Mouse (Mus musculus): Measurements from ENCODE around the gene Prkcq. TPM values are rescaled to one million over a fixed set of nuclear protein-coding genes. Genes with fewer than 3 reads are reported as not detected.
A peak's percentile ranks its signal among the peaks of the same experiment; 100 is the strongest.

Prkcq gene
- polyA plus RNA-seq, 1 experiment, result 1.1 TPM

GRCm38 (mm10) chr2:11169721-11170335 is 2.1 kb upstream of the Prkcq start:
- TF ChIP-seq POLR2A (IDR thresholded peaks at IDR 0.05; ENCODE audit: low read depth, low read length), result no peak
- no peak for TF ChIP-seq CTCF (IDR thresholded peaks at IDR 0.05; ENCODE audit: extremely low read depth, insufficient read length, insufficient replicate concordance, low read depth, low read length)
- no peaks in the 10 kb centered on the region for H3K36me3 ChIP-seq (ENCODE audit: control insufficient read depth, insufficient read depth, low read length)
- peaks cover 9% of the 10 kb centered on the region for H3K27me3 ChIP-seq (ENCODE audit: control insufficient read depth, insufficient read depth, low read length)
- no peak overlapping the region for H3K27ac ChIP-seq (ENCODE audit: insufficient read depth, low read depth, low read length)
- H3K4me1 ChIP-seq (ENCODE audit: control insufficient read depth, insufficient read depth, insufficient read length, low read length), result peaks cover 5% of the 10 kb centered on the region
- WGBS, result 65% methylated on average over 6 of the region's 6 CpGs
- H3K4me3 ChIP-seq (ENCODE audit: low read depth, low read length), result no peak overlapping the region

DNA sequence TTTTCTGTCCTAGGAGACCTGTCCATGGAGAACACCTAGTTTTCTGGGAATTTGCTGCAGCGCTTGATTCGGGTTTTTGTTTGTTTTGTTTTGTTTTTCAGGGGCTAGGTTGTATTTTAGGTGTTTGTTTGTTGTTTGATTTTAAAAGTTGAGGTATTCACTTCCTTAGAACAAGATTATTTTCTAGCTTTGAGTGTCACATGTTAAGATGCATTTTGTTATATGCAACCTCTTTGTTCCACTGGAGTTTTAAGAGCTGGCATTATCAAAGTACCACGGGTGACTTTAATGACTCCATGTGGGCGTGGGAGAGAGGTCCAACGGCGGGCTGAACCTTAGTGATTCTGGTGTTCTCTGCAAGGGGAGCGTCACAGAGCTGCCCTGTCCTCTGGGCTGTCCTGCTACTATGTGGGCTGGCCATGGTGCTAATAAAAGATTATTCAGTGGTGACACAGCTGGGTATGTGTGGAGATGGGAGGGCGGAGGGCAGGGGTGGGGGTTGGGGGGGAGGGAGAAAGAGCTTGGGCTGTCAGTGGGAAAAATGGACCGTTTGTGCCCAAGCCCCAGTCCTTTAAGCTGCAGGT is 1.0 kb downstream of the Prkcq start:
- H3K27me3 ChIP-seq (ENCODE audit: control insufficient read depth, insufficient read depth, low read length), result peaks cover 9% of the 10 kb centered on the region
- H3K36me3 ChIP-seq (ENCODE audit: control insufficient read depth, insufficient read depth, low read length), result no peaks in the 10 kb centered on the region
- H3K27ac ChIP-seq (ENCODE audit: insufficient read depth, low read depth, low read length), result no peak overlapping the region
- TF ChIP-seq CTCF (IDR thresholded peaks at IDR 0.05; ENCODE audit: extremely low read depth, insufficient read length, insufficient replicate concordance, low read depth, low read length) (no peak), POLR2A (IDR thresholded peaks at IDR 0.05; ENCODE audit: low read depth, low read length) (no peak)
- 14% methylated on average over 9 of the region's 9 CpGs for WGBS
- peaks cover 5% of the 10 kb centered on the region for H3K4me1 ChIP-seq (ENCODE audit: control insufficient read depth, insufficient read depth, insufficient read length, low read length)
- peak overlapping the region; percentile 45 for H3K4me3 ChIP-seq (ENCODE audit: low read depth, low read length)

DNA sequence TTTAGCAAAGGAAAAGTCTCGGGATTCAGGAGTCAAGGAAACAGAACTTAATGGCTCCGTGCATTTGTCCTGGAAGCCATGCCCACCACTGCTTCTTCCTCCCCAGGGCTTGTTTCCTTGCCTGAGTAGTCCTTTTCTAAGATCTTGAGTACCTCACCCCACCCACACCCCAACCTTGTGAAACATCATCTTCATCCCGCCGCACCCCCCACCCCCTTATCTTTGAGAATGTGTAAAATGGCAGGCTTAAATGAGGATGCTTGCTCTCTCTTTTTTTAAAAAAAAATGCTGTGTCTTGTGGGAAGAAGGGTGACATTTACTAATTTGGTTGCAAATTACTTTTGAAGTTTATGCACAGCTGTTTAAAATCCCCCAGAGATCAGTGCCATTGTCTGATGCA is 1.6 kb downstream of the Prkcq start:
- TF ChIP-seq POLR2A (IDR thresholded peaks at IDR 0.05; ENCODE audit: low read depth, low read length) (no peak), CTCF (IDR thresholded peaks at IDR 0.05; ENCODE audit: extremely low read depth, insufficient read length, insufficient replicate concordance, low read depth, low read length) (no peak)
- Histone ChIP-seq H3K4me3 (ENCODE audit: low read depth, low read length) (no peak overlapping the region), H3K27me3 (ENCODE audit: control insufficient read depth, insufficient read depth, low read length) (peaks cover 9% of the 10 kb centered on the region), H3K27ac (ENCODE audit: insufficient read depth, low read depth, low read length) (no peak overlapping the region), H3K36me3 (ENCODE audit: control insufficient read depth, insufficient read depth, low read length) (no peaks in the 10 kb centered on the region), H3K4me1 (ENCODE audit: control insufficient read depth, insufficient read depth, insufficient read length, low read length) (peaks cover 5% of the 10 kb centered on the region)
- WGBS, result 49% methylated on average over 4 of the region's 4 CpGs

GRCm38 (mm10) chr2:11174101-11174500 is 2.2 kb downstream of the Prkcq start:
- 75% methylated on average over 4 of the region's 4 CpGs for whole genome bisulfite sequencing
- peaks cover 5% of the 10 kb centered on the region for H3K4me1 ChIP-seq (ENCODE audit: control insufficient read depth, insufficient read depth, insufficient read length, low read length)
- no peaks in the 10 kb centered on the region for H3K36me3 ChIP-seq (ENCODE audit: control insufficient read depth, insufficient read depth, low read length)
- H3K27me3 ChIP-seq (ENCODE audit: control insufficient read depth, insufficient read depth, low read length), result peaks cover 9% of the 10 kb centered on the region
- no peak overlapping the region for H3K27ac ChIP-seq (ENCODE audit: insufficient read depth, low read depth, low read length)
- H3K4me3 ChIP-seq (ENCODE audit: low read depth, low read length), result no peak overlapping the region
- TF ChIP-seq CTCF (IDR thresholded peaks at IDR 0.05; ENCODE audit: extremely low read depth, insufficient read length, insufficient replicate concordance, low read depth, low read length) (no peak), POLR2A (IDR thresholded peaks at IDR 0.05; ENCODE audit: low read depth, low read length) (no peak)

- Histone ChIP-seq H3K27ac (ENCODE audit: insufficient read depth, low read depth, low read length) (no peak overlapping the region), H3K4me1 (ENCODE audit: control insufficient read depth, insufficient read depth, insufficient read length, low read length) (no peaks in the 10 kb centered on the region; the same call in 1 of the 2 replicates), H3K27me3 (ENCODE audit: control insufficient read depth, insufficient read depth, low read length) (peaks cover 3% of the 10 kb centered on the region), H3K4me3 (ENCODE audit: low read depth, low read length) (no peak overlapping the region), H3K36me3 (ENCODE audit: control insufficient read depth, insufficient read depth, low read length) (no peaks in the 10 kb centered on the region)
- TF ChIP-seq POLR2A (IDR thresholded peaks at IDR 0.05; ENCODE audit: low read depth, low read length) (no peak), CTCF (IDR thresholded peaks at IDR 0.05; ENCODE audit: extremely low read depth, insufficient read length, insufficient replicate concordance, low read depth, low read length) (no peak)
- 92% methylated on average over 12 of the region's 12 CpGs for WGBS
These were observed 6.0 kb downstream of the Prkcq start for GRCm38 (mm10) chr2:11177880-11178279.

GRCm38 (mm10) chr2:11181510-11181909 is 9.6 kb downstream of the Prkcq start:
- no peak overlapping the region for H3K27ac ChIP-seq (ENCODE audit: insufficient read depth, low read depth, low read length)
- WGBS, result 41% methylated on average over 4 of the region's 4 CpGs
- H3K27me3 ChIP-seq (ENCODE audit: control insufficient read depth, insufficient read depth, low read length), result no peaks in the 10 kb centered on the region
- no peaks in the 10 kb centered on the region for H3K4me1 ChIP-seq (ENCODE audit: control insufficient read depth, insufficient read depth, insufficient read length, low read length)
- H3K36me3 ChIP-seq (ENCODE audit: control insufficient read depth, insufficient read depth, low read length), result no peaks in the 10 kb centered on the region
- TF ChIP-seq POLR2A (IDR thresholded peaks at IDR 0.05; ENCODE audit: low read depth, low read length), result no peak
- no peak for TF ChIP-seq CTCF (IDR thresholded peaks at IDR 0.05; ENCODE audit: extremely low read depth, insufficient read length, insufficient replicate concordance, low read depth, low read length)
- no peak overlapping the region for H3K4me3 ChIP-seq (ENCODE audit: low read depth, low read length)

- H3K27me3 ChIP-seq (ENCODE audit: control insufficient read depth, insufficient read depth, low read length), result no peaks in the 10 kb centered on the region
- WGBS, result 92% methylated on average over 7 of the region's 7 CpGs
- H3K4me1 ChIP-seq (ENCODE audit: control insufficient read depth, insufficient read depth, insufficient read length, low read length), result no peaks in the 10 kb centered on the region
- no peak overlapping the region for H3K27ac ChIP-seq (ENCODE audit: insufficient read depth, low read depth, low read length)
- TF ChIP-seq POLR2A (IDR thresholded peaks at IDR 0.05; ENCODE audit: low read depth, low read length), result no peak
- no peaks in the 10 kb centered on the region for H3K36me3 ChIP-seq (ENCODE audit: control insufficient read depth, insufficient read depth, low read length)
- H3K4me3 ChIP-seq (ENCODE audit: low read depth, low read length), result no peak overlapping the region
These were observed 10.2 kb downstream of the Prkcq start for GRCm38 (mm10) chr2:11182096-11182495.
